Mouse (Mus musculus): ENCODE data around the gene Tmem253.

- TF ChIP-seq CTCF (IDR thresholded peaks at IDR 0.05; ENCODE audit: borderline replicate concordance, extremely low read depth, insufficient read depth, insufficient read length) (no peak), POLR2A (IDR thresholded peaks at IDR 0.05; ENCODE audit: borderline replicate concordance, extremely low read depth, insufficient read depth, insufficient read length, poor library complexity, severe bottlenecking) (no peak)
Measured at GRCm38 (mm10) chr14:51994453-51994852, 21.0 kb upstream of the Tmem253 start.

Data from brain, embryonic 14.5 days (tissue).